Mouse (Mus musculus): ENCODE measurements around the gene Fndc5. TPM values are rescaled to one million over a fixed set of nuclear protein-coding genes. Genes with fewer than 3 reads are reported as not detected.

Gene Fndc5
- polyA plus RNA-seq, 1 experiment from 2014 or later = 29.1 TPM

DNA sequence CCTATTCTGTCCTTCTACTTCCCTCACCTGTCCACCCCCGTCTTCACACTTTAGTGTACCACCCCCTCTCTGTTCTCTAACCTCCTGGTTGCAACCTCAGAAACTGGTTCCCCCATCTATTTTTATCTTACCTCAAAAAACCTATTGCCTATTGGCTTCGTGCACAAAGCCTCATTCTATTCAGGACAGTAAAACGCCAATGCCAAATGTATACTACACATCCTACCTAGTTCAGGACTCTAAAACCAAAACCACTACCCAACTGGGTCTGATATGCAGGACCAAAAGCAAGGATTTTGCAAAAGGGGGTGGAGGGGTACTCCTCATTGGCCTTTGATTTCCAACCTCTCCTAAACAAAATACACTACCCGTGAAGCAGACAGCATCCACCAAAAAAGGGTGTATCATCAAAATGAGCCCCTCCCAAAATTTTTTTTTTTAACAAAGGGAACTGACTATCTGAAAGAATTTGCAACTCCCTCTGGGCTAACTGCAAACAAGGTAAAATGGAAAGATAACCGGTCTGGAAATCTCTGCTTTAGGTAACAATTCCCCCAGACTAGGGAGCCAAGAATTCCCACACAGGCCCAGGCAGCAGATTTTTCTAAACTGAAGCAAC lies 51.4 kb downstream of the Fndc5 start:
- peak overlapping the region; percentile 91 for H3K27ac ChIP-seq (replicated peaks; ENCODE audit: low read depth, low read length)
- peaks cover 11% of the 10 kb centered on the region for H3K4me1 ChIP-seq (ENCODE audit: control insufficient read depth, insufficient read depth, low read length)
- DNase-seq (ENCODE audit: low spot score) (peak; percentile 6), ATAC-seq (ENCODE audit: low read depth) (no peak)
- H3K4me3 ChIP-seq (ENCODE audit: low read depth, low read length) = peak overlapping the region; percentile 84
- peak overlapping the region; percentile 84 for H3K9ac ChIP-seq (ENCODE audit: low read depth, low read length)
- WGBS = 36% methylated on average over 5 of the region's 5 CpGs
- peak overlapping the region; percentile 68 for H3K4me2 ChIP-seq (ENCODE audit: low read depth, low read length)
- peaks cover 4% of the 10 kb centered on the region; the same call in 1 of the 2 replicates for H3K36me3 ChIP-seq (ENCODE audit: control insufficient read depth, insufficient read depth, low read length)
- no peaks in the 10 kb centered on the region for H3K9me3 ChIP-seq (ENCODE audit: control insufficient read depth, low read length)
- H3K27me3 ChIP-seq (replicated peaks; ENCODE audit: control insufficient read depth, insufficient read depth, low read length) = no peaks in the 10 kb centered on the region

GRCm38 (mm10) chr4:129188803-129189541 lies 52.2 kb downstream of the Fndc5 start:
- no peaks in the 10 kb centered on the region for H3K9me3 ChIP-seq (ENCODE audit: control insufficient read depth, low read length)
- DNase-seq (ENCODE audit: low spot score) (peak; percentile 66), ATAC-seq (ENCODE audit: low read depth) (peak; percentile 73)
- peak overlapping the region; percentile 84 for H3K4me3 ChIP-seq (ENCODE audit: low read depth, low read length)
- 0% methylated on average over 19 of the region's 74 CpGs for WGBS
- peaks cover 3% of the 10 kb centered on the region; the same call in 1 of the 2 replicates for H3K36me3 ChIP-seq (ENCODE audit: control insufficient read depth, insufficient read depth, low read length)
- H3K27ac ChIP-seq (replicated peaks; ENCODE audit: low read depth, low read length) = peak overlapping the region; percentile 91
- H3K27me3 ChIP-seq (replicated peaks; ENCODE audit: control insufficient read depth, insufficient read depth, low read length) = no peaks in the 10 kb centered on the region
- peak overlapping the region; percentile 68 for H3K4me2 ChIP-seq (ENCODE audit: low read depth, low read length)
- peak overlapping the region; percentile 84 for H3K9ac ChIP-seq (ENCODE audit: low read depth, low read length)
- peaks cover 11% of the 10 kb centered on the region for H3K4me1 ChIP-seq (ENCODE audit: control insufficient read depth, insufficient read depth, low read length)

DNA sequence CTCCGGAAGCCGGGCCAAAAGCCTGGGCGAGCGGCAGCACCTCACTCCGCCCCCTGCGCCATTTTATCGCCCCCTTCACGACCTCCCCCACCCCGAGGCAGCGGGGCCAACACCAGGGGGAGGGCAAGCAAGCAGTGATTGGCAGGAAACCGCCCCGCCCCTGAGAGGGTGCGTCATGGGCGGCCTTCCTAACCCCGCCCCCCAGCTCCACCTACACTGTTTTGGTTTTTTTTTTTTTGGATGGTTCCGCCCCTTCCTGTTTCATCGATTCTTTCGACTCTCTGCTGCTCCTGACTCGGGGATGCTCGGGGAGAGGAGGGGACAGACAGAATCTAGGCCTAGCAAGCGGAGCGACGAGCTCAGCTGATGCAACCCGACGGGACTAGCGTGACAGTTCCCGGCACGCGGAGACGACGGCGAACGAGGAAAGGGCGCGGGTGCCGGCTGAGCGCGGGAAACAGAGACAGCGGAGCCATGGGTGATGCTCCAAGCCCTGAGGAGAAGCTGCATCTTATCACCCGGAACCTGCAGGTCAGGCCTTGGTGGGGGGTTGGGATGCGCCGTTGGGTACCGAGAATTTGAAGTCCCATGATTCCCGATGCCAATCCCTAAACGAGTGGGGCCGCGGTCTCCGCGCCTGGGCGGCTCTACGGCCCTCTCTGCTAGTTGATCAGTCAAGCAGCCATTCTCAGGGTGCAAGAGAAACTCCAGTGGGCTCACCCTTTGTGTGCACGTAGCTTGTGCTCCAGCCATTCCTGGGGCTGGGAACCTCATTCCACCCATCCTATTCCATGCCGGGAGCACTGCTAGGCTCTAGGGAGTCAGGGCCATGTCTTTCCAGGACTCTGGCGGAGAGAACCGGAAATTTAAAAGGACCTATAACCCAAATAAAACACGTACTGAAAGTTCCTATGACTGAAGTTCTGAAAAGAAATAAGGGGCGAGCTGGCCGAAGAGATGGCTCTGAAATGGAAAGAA lies 53.0 kb downstream of the Fndc5 start, which contains the start of the genes S100pbp and Yars:
TSS of gene S100pbp (minus strand) at position 186 of the 978 bp plus-strand sequence.
TSS of gene Yars (plus strand) at position 219 of the 978 bp plus-strand sequence.
- Histone ChIP-seq H3K36me3 (ENCODE audit: control insufficient read depth, insufficient read depth, low read length) (0 out of 2 replicates have a peak, but pooled peaks cover 4% of the 10 kb centered on the region), H3K9ac (ENCODE audit: low read depth, low read length) (peak within 1 kb of the TSS; percentile 84), H3K4me3 (ENCODE audit: low read depth, low read length) (peak within 1 kb of the TSS; percentile 84), H3K4me1 (ENCODE audit: control insufficient read depth, insufficient read depth, low read length) (peaks cover 11% of the 10 kb centered on the region), H3K9me3 (ENCODE audit: control insufficient read depth, low read length) (no peaks in the 10 kb centered on the region), H3K27ac (replicated peaks; ENCODE audit: low read depth, low read length) (peak within 1 kb of the TSS; percentile 91), H3K4me2 (ENCODE audit: low read depth, low read length) (peak within 1 kb of the TSS; percentile 68), H3K27me3 (replicated peaks; ENCODE audit: control insufficient read depth, insufficient read depth, low read length) (no peaks in the 10 kb centered on the region)
- DNase-seq (ENCODE audit: low spot score) (peak; percentile 98), ATAC-seq (ENCODE audit: low read depth) (peak; percentile 89)
- WGBS = under 1% methylated on average over 54 of the region's 58 CpGs

- Histone ChIP-seq H3K27ac (replicated peaks; ENCODE audit: low read depth, low read length) (peak overlapping the region; percentile 76; the same call in 1 of the 2 replicates), H3K27me3 (replicated peaks; ENCODE audit: control insufficient read depth, insufficient read depth, low read length) (no peaks in the 10 kb centered on the region), H3K9ac (ENCODE audit: low read depth, low read length) (peak overlapping the region; percentile 78), H3K36me3 (ENCODE audit: control insufficient read depth, insufficient read depth, low read length) (0 out of 2 replicates have a peak, but pooled peaks cover 7% of the 10 kb centered on the region), H3K4me2 (ENCODE audit: low read depth, low read length) (peak overlapping the region; percentile 58), H3K4me1 (ENCODE audit: control insufficient read depth, insufficient read depth, low read length) (peaks cover 11% of the 10 kb centered on the region), H3K9me3 (ENCODE audit: control insufficient read depth, low read length) (no peaks in the 10 kb centered on the region), H3K4me3 (ENCODE audit: low read depth, low read length) (peak overlapping the region; percentile 84)
- DNase-seq (ENCODE audit: low spot score) = no peak
- WGBS = 5% methylated on average over 12 of the region's 12 CpGs
- no peak for ATAC-seq (ENCODE audit: low read depth)
Measured at GRCm38 (mm10) chr4:129190538-129190937, 53.7 kb downstream of the Fndc5 start.

GRCm38 (mm10) chr4:129191691-129192090 lies 54.9 kb downstream of the Fndc5 start:
- peaks cover 18% of the 10 kb centered on the region; the same call in 1 of the 2 replicates for H3K36me3 ChIP-seq (ENCODE audit: control insufficient read depth, insufficient read depth, low read length)

More at GRCm38 (mm10) chr4:129191691-129192090, 54.9 kb downstream of the Fndc5 start:
- Histone ChIP-seq H3K27me3 (replicated peaks; ENCODE audit: control insufficient read depth, insufficient read depth, low read length) (no peaks in the 10 kb centered on the region), H3K27ac (replicated peaks; ENCODE audit: low read depth, low read length) (no peak overlapping the region), H3K4me2 (ENCODE audit: low read depth, low read length) (peak overlapping the region; percentile 58; the same call in 1 of the 2 replicates), H3K4me1 (ENCODE audit: control insufficient read depth, insufficient read depth, low read length) (peaks cover 11% of the 10 kb centered on the region), H3K4me3 (ENCODE audit: low read depth, low read length) (no peak overlapping the region), H3K9me3 (ENCODE audit: control insufficient read depth, low read length) (no peaks in the 10 kb centered on the region), H3K9ac (ENCODE audit: low read depth, low read length) (peak overlapping the region; percentile 34; the same call in 1 of the 2 replicates)
- 67% methylated on average over 5 of the region's 5 CpGs for WGBS
- no peak for ATAC-seq (ENCODE audit: low read depth)
- DNase-seq (ENCODE audit: low spot score) = no peak

Other genes starting within 250 kb of the Fndc5 start
- gene Azin2, start 174.6 kb upstream of the Fndc5 start, polyA plus RNA-seq (2014; fragmentation: Nextera tagmentation; extraction: Ambion mirVana) = 20.0 and 27.1 TPM in 2 replicates
- gene Ak2, start 145.0 kb upstream of the Fndc5 start, polyA plus RNA-seq (2014; fragmentation: Nextera tagmentation; extraction: Ambion mirVana) = 135 and 142 TPM in 2 replicates
- gene Rnf19b, start 78.7 kb upstream of the Fndc5 start, polyA plus RNA-seq (2014; fragmentation: Nextera tagmentation; extraction: Ambion mirVana) = 9.7 and 11.3 TPM in 2 replicates
- 6.9 and 8.4 TPM in 2 replicates for gene Tmem54, start 31.5 kb upstream of the Fndc5 start, polyA plus RNA-seq (2014; fragmentation: Nextera tagmentation; extraction: Ambion mirVana)
- 3.6 and 4.9 TPM in 2 replicates for gene Hpca, start 15.0 kb upstream of the Fndc5 start, polyA plus RNA-seq (2014; fragmentation: Nextera tagmentation; extraction: Ambion mirVana)
- gene S100pbp, start 52.7 kb downstream of the Fndc5 start, polyA plus RNA-seq (2014; fragmentation: Nextera tagmentation; extraction: Ambion mirVana) = 12.6 and 15.5 TPM in 2 replicates
- 74.9 and 78.3 TPM in 2 replicates for gene Yars, start 52.8 kb downstream of the Fndc5 start, polyA plus RNA-seq (2014; fragmentation: Nextera tagmentation; extraction: Ambion mirVana)
- 6.1 and 6.2 TPM in 2 replicates for gene C77080, start 124.4 kb downstream of the Fndc5 start, polyA plus RNA-seq (2014; fragmentation: Nextera tagmentation; extraction: Ambion mirVana)
- 7.9 and 11.7 TPM in 2 replicates for gene Sync, start 150.6 kb downstream of the Fndc5 start, polyA plus RNA-seq (2014; fragmentation: Nextera tagmentation; extraction: Ambion mirVana)
- gene Rbbp4, start 198.4 kb downstream of the Fndc5 start, polyA plus RNA-seq (2014; fragmentation: Nextera tagmentation; extraction: Ambion mirVana) = 304 and 320 TPM in 2 replicates
- 37.1 and 45.0 TPM in 2 replicates for gene Zbtb8os, start 198.7 kb downstream of the Fndc5 start, polyA plus RNA-seq (2014; fragmentation: Nextera tagmentation; extraction: Ambion mirVana)
- 4.6 and 4.9 TPM in 2 replicates for gene Zbtb8a, start 241.1 kb downstream of the Fndc5 start, polyA plus RNA-seq (2014; fragmentation: Nextera tagmentation; extraction: Ambion mirVana)